Mouse (Mus musculus) ES-E14 (cell line): Measurements from ENCODE around the gene Cd180. TPM values are rescaled to one million over a fixed set of nuclear protein-coding genes. Genes with fewer than 3 reads are reported as not detected.

ENCODE experiments used
- DNase-seq: peaks from one replicate; pipeline ENCODE4 v3.0.0-alpha.2; 2013; ENCODE audit warnings: low read depth, low spot score
- H3K27ac ChIP-seq: 2 replicates; pipeline ENCODE4 v1.5.1; 2012; ENCODE audit warnings: low read depth, mild to moderate bottlenecking, low read length, moderate library complexity, mixed read lengths; ENCODE audit not compliant: poor library complexity, insufficient read depth, severe bottlenecking
- H3K36me3 ChIP-seq: 2 replicates; pipeline ENCODE4 v1.6.1; 2012; ENCODE audit warnings: mild to moderate bottlenecking, low read length, moderate library complexity, mixed read lengths; ENCODE audit not compliant: control insufficient read depth, poor library complexity, insufficient read depth, severe bottlenecking
- H3K4me1 ChIP-seq, 2 experiments: fragments of 150-350 bp in 1 of 2; sonication (generic) in 1 of 2; 2 replicates each; pipeline ENCODE4 v1.6.1; 2012; ENCODE audit warnings: low read length in 2 of 2, mild to moderate bottlenecking in 1 of 2, mixed read lengths in 1 of 2; ENCODE audit not compliant: control insufficient read depth in 2 of 2, insufficient read depth in 2 of 2, poor library complexity in 1 of 2
- H3K4me3 ChIP-seq, 2 experiments: fragments of 150-350 bp in 1 of 2; sonication (generic) in 1 of 2; 2 replicates each; pipeline ENCODE4 v1.5.1; 2012; ENCODE audit warnings: low read length in 2 of 2, low read depth in 1 of 2, mild to moderate bottlenecking in 1 of 2, mixed read lengths in 1 of 2; ENCODE audit not compliant: insufficient read depth in 1 of 2, poor library complexity in 1 of 2, severe bottlenecking in 1 of 2
- H3K9ac ChIP-seq: 2 replicates; pipeline ENCODE4 v1.6.1; 2012; ENCODE audit warnings: low read depth, mild to moderate bottlenecking, low read length, mixed read lengths; ENCODE audit not compliant: poor library complexity, insufficient read depth, severe bottlenecking
- H3K9me3 ChIP-seq: fragments of 150-350 bp; sonication (generic); 2 replicates; pipeline ENCODE4 v1.6.1; 2012; ENCODE audit warnings: low read depth, mild to moderate bottlenecking, low read length; ENCODE audit not compliant: control insufficient read depth, insufficient read depth
- CHD2 ChIP-seq: IDR thresholded peaks from 2 replicates; pipeline ENCODE4 v1.6.1; 2014; ENCODE audit warnings: mild to moderate bottlenecking, low read depth, low read length, inconsistent platforms
- HCFC1 ChIP-seq: IDR thresholded peaks from 2 replicates; pipeline ENCODE4 v1.6.1; 2012; ENCODE audit warnings: low read length, inconsistent platforms, borderline replicate concordance; ENCODE audit not compliant: insufficient read depth
- MAFK ChIP-seq: IDR thresholded peaks from 2 replicates; pipeline ENCODE4 v1.6.1; 2014; ENCODE audit warnings: mild to moderate bottlenecking, low read depth, low read length, inconsistent platforms; ENCODE audit not compliant: insufficient read depth
- ZC3H11A ChIP-seq: IDR thresholded peaks from 2 replicates; pipeline ENCODE4 v1.6.1; 2012; ENCODE audit warnings: low read depth, mild to moderate bottlenecking, inconsistent platforms, low read length, borderline replicate concordance
- ZNF384 ChIP-seq: IDR thresholded peaks from 2 replicates; pipeline ENCODE4 v1.6.1; 2012; ENCODE audit warnings: low read depth, low read length, inconsistent platforms
- in situ Hi-C, 2 experiments: fragments of 600-800 bp; cut with MboI; formaldehyde crosslinking; loops; one replicate each; pipeline ENCODE4 v1.15.1; 2025; ENCODE audit warnings: low sequenced_read_pairs in 2 of 2, inconsistent platforms in 1 of 2; ENCODE audit not compliant: unreplicated experiment in 2 of 2
- total RNA-seq: library from RNA; depleted of rRNA; stranded (reverse); fragments of 300-350 nt; gene quantifications from 2 replicates; pipeline ENCODE4 v1.2.3, GENCODE M21; 2012

Cd180 gene
- total RNA-seq, 1 experiment = 0.13 TPM

DNA sequence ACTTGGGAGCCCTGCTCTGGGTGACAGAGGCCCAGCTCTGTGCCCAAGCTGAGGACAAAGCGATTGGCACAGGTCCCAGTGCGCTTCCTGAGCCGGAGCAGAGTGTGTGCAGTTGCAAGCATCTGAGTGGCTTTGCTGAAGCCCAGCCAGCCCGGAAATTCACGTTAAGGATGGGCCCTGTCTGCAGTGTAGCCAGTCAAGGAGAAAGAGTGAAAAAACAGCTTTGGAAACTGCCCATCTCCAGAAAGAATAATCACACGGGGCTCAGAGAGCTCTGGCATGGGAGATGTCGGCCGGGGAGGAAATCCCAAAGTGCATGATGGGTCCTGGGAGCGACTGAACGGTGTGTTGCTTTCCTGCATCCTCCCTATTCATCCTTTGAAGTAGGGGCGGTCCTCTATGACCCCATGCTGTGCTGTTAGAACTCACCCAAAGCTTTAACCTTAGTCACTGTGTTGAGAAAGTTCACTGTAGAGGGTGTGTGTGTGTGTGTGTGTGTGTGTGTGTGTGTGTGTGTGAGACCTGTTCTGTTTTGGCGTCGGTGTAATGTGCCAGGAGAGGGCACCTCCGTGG is 5.5 kb downstream of the Cd180 start:
- peaks cover 0 to 10% of the 10 kb centered on the region in 2 experiments; a peak in 2 of 4 replicates for H3K4me1 ChIP-seq
- H3K4me3 ChIP-seq = peak overlapping the region; percentile 1 to 58; a peak in 3 of 4 replicates
- H3K36me3 ChIP-seq = no peaks in the 10 kb centered on the region
- no peaks in the 10 kb centered on the region for H3K9me3 ChIP-seq
- TF ChIP-seq HCFC1 = no peak
- no peak overlapping the region for H3K9ac ChIP-seq
- in situ Hi-C loops = no loop called here
- H3K27ac ChIP-seq = no peak overlapping the region
- peak; percentile 69 for DNase-seq

DNA sequence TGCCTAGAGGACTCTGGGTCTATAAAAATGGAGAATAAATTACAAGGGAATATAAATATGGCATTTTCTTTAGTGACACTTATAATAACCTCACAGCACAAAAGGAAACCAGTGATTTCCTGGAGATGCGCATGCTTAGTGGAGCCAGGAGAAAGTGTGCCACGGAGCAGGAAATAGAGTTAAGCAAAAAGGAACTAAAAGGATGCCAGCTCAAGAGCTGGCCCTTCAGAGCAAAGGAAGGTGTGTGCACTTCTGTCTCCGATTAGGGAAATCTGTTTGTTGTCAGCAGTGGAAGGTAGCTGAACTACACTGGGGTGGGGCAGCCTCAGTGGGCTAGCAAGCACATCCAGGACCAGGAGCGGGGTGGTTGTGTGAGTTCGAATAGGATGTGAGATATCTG is 6.8 kb downstream of the Cd180 start:
- Histone ChIP-seq H3K4me3 (no peak overlapping the region), H3K9me3 (no peaks in the 10 kb centered on the region), H3K27ac (no peak overlapping the region), H3K4me1 (peaks cover 0 to 10% of the 10 kb centered on the region in 2 experiments; a peak in 2 of 4 replicates), H3K36me3 (no peaks in the 10 kb centered on the region), H3K9ac (no peak overlapping the region)
- in situ Hi-C loops = no loop called here
- DNase-seq = no peak
- no peak for TF ChIP-seq ZNF384
- TF ChIP-seq CHD2 = no peak
- no peak for TF ChIP-seq MAFK
- no peak for TF ChIP-seq HCFC1
- no peak for TF ChIP-seq ZC3H11A

DNA sequence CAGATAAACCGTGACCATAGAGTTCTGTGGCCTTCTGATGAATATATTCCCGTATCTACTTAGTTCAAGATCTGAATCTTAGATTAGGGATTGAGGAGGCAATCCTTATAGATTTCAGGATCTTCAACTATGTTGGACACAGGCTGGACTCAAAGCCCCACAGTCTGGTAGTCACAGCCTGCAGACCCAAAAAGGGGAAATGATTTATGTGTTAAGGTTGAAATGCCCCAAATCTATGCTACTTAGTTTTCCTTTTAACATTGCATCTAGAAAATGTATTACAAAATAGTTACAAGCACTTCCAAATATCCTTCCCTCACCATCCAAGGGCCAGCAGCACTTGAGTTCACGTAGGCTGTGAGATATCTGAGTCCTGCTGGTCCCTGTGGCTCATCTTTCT is 7.4 kb downstream of the Cd180 start:
- Histone ChIP-seq H3K27ac (no peak overlapping the region), H3K9me3 (no peaks in the 10 kb centered on the region), H3K4me3 (no peak overlapping the region), H3K36me3 (no peaks in the 10 kb centered on the region), H3K9ac (no peak overlapping the region), H3K4me1 (peaks cover 0 to 10% of the 10 kb centered on the region in 2 experiments; a peak in 2 of 4 replicates)
- in situ Hi-C loops = no loop called here
- TF ChIP-seq HCFC1 (no peak), ZC3H11A (no peak), MAFK (no peak), CHD2 (no peak), ZNF384 (no peak)
- no peak for DNase-seq

DNA sequence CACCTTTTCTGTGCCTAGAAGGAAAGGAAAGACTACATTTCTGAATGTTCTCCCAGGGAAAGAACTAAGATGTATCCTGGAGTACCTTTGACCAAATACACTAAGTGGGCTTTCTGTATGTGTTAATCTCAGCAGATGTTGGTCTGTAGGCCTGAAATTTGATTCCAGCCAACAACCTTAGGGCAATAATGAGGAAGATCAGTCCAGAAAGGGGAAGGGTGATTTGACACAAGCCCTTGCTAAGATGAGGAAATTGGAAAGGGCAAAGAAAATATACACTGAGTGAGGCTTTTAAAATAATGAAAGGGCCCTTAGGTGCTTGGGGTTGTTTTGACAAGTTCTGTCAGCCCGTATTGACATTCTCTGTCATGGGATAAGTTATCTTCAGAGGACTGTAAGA is 23.6 kb downstream of the Cd180 start:
- Histone ChIP-seq H3K4me1 (no peaks in the 10 kb centered on the region), H3K36me3 (no peaks in the 10 kb centered on the region)

DNA sequence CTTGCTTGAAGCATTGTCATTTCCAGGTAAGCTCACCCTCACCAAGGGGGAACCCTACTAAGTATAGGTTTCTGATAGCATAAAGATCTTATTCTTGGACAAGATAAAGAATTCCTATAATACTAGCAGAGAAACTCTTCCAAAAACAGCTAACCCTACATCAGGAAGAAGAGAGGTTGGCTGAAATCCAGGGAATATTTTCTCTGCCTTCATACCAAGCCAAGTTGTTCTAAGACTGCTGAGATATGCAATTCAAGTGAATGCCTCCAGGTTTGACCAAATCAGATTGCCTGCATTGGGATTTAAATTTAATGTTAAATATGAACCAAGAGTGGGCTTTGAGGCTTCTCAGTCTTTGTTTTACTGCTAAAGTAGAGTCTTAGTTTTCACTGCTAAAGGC is 32.1 kb downstream of the Cd180 start:
- H3K9me3 ChIP-seq = no peaks in the 10 kb centered on the region
- no peak overlapping the region for H3K9ac ChIP-seq
- H3K4me1 ChIP-seq = no peaks in the 10 kb centered on the region
- in situ Hi-C loops = no loop called here
- H3K36me3 ChIP-seq = no peaks in the 10 kb centered on the region
- H3K27ac ChIP-seq = no peak overlapping the region
- no peak for DNase-seq
- H3K4me3 ChIP-seq = no peak overlapping the region
- TF ChIP-seq ZNF384 = no peak
- no peak for TF ChIP-seq CHD2
- no peak for TF ChIP-seq ZC3H11A
- TF ChIP-seq MAFK = no peak
- no peak for TF ChIP-seq HCFC1

More for the DNA sequence above, 23.6 kb downstream of the Cd180 start:
- in situ Hi-C loops = no loop called here
- TF ChIP-seq ZC3H11A (no peak), ZNF384 (no peak), MAFK (no peak), CHD2 (no peak), HCFC1 (no peak)
- H3K9me3 ChIP-seq = no peaks in the 10 kb centered on the region
- H3K9ac ChIP-seq = no peak overlapping the region
- no peak overlapping the region for H3K27ac ChIP-seq
- H3K4me3 ChIP-seq = no peak overlapping the region
- no peak for DNase-seq
